Mouse (Mus musculus) heart, adult 2 months (tissue): ENCODE measurements around the gene Duox2. TPM values are rescaled to one million over a fixed set of nuclear protein-coding genes. Genes with fewer than 3 reads are reported as not detected.

Experiments used
- DNase-seq, 2 experiments: peaks; one replicate each; pipeline ENCODE4 v3.0.0; 2021
- H3K27ac ChIP-seq: fragments of 200-600 bp; 2 replicates; pipeline ENCODE4 v1.8.1; 2022
- H3K27me3 ChIP-seq: fragments of 200-500 bp; 2 replicates; pipeline ENCODE4 v1.6.1; 2012; ENCODE audit warnings: mild to moderate bottlenecking, low read length, inconsistent platforms, mixed read lengths; ENCODE audit not compliant: control insufficient read depth, insufficient read depth
- H3K36me3 ChIP-seq: fragments of 200-500 bp; 2 replicates; pipeline ENCODE4 v1.6.1; 2012; ENCODE audit warnings: low read length, inconsistent platforms; ENCODE audit not compliant: control insufficient read depth, insufficient read depth
- H3K4me1 ChIP-seq: fragments of 200-500 bp; 2 replicates; pipeline ENCODE4 v1.6.1; 2011; ENCODE audit warnings: low read length; ENCODE audit not compliant: control insufficient read depth, insufficient read depth
- H3K4me3 ChIP-seq: fragments of 200-600 bp; 2 replicates; pipeline ENCODE4 v1.8.1; 2022
- H3K79me2 ChIP-seq: fragments of 200-500 bp; replicated peaks from 2 replicates; pipeline ENCODE4 v1.6.1; 2012; ENCODE audit warnings: mild to moderate bottlenecking, inconsistent platforms, low read length, moderate library complexity, mixed read lengths; ENCODE audit not compliant: control insufficient read depth, insufficient read depth
- H3K9ac ChIP-seq: fragments of 200-500 bp; 2 replicates; pipeline ENCODE4 v1.6.1; 2012; ENCODE audit warnings: low read depth, mild to moderate bottlenecking, control low read depth, inconsistent platforms, low read length, mixed read lengths
- CTCF ChIP-seq: fragments of 200-600 bp; IDR thresholded peaks from 2 replicates; pipeline ENCODE4 v1.8.1; 2022; ENCODE audit warnings: antibody characterized with exemption, mild to moderate bottlenecking, moderate library complexity
- EP300 ChIP-seq: fragments of 200-500 bp; IDR thresholded peaks from 2 replicates; pipeline ENCODE4 v1.6.1; 2011; ENCODE audit warnings: low read depth, low read length, control low read depth; ENCODE audit not compliant: insufficient read depth
- POLR2A ChIP-seq: fragments of 200-500 bp; IDR thresholded peaks from 2 replicates; pipeline ENCODE4 v1.6.1; 2011; ENCODE audit warnings: mild to moderate bottlenecking, low read depth, low read length, control low read depth; ENCODE audit not compliant: insufficient read depth
- WGBS: fragments of 180-500 bp; shearing (Covaris S2); methylation state at CpG from one replicate; pipeline ENCODE4 v1.1.7; 2018; 5-methylcytosine and 5-hydroxymethylcytosine counted together
- intact Hi-C: fragments of 180-260 bp; cut with DNase I; formaldehyde crosslinking; loops from one replicate; pipeline ENCODE4 v1.15.1; 2025
- polyA plus RNA-seq: library from polyadenylated mRNA; depleted of rRNA; stranded (reverse); fragments of >200 nt; gene quantifications from 2 replicates; pipeline ENCODE4 v1.2.3, GENCODE M21; 2012
- total RNA-seq, 2 experiments: library from RNA; stranded (reverse); gene quantifications; 2 replicates each; pipeline ENCODE4 v1.2.3; 2021

The Duox2 gene
- total and polyA plus RNA-seq, 3 experiments: 0.57 to 0.84 (median 0.61) TPM

- no peak for TF ChIP-seq CTCF
- TF ChIP-seq EP300: no peak
- no peak for TF ChIP-seq POLR2A
- H3K4me1 ChIP-seq: peaks cover 3% of the 10 kb centered on the region
- H3K27me3 ChIP-seq: peaks cover 9% of the 10 kb centered on the region
- intact Hi-C loops: no loop called here
- H3K9ac ChIP-seq: no peak within 1 kb of the TSS
- no peak within 1 kb of the TSS for H3K4me3 ChIP-seq
- no peaks in the 10 kb centered on the region for H3K79me2 ChIP-seq
- DNase-seq: no peak
- WGBS: 85% methylated on average over 7 of the region's 7 CpGs
- no peaks in the 10 kb centered on the region for H3K36me3 ChIP-seq
- H3K27ac ChIP-seq: no peak within 1 kb of the TSS
Measured at GRCm38 (mm10) chr2:122315372-122315771, 17.1 kb upstream of the Duox2 start, which contains the start of gene Duox1. Duox1 (plus strand) TSS chr2:122315672.

- no peak for DNase-seq
- no peak within 1 kb of the TSS for H3K27ac ChIP-seq
- H3K27me3 ChIP-seq: peaks cover 9% of the 10 kb centered on the region
- 7% methylated on average over 23 of the region's 24 CpGs for WGBS
- H3K36me3 ChIP-seq: no peaks in the 10 kb centered on the region
- H3K79me2 ChIP-seq: no peaks in the 10 kb centered on the region
- TF ChIP-seq POLR2A: no peak
- TF ChIP-seq CTCF: no peak
- no peak for TF ChIP-seq EP300
- no peak within 1 kb of the TSS for H3K9ac ChIP-seq
- intact Hi-C loops: no loop called here
- H3K4me3 ChIP-seq: peak within 1 kb of the TSS; percentile 22; the same call in 1 of the 2 replicates
- H3K4me1 ChIP-seq: peaks cover 3% of the 10 kb centered on the region
Measured at GRCm38 (mm10) chr2:122313536-122313935, 15.3 kb upstream of the Duox2 start, which contains the start of gene Duoxa1. Duoxa1 (minus strand) TSS chr2:122313730.

- 6% methylated on average over 27 of the region's 27 CpGs for WGBS
- no peak overlapping the region for H3K27ac ChIP-seq
- intact Hi-C loops: no loop called here
- no peaks in the 10 kb centered on the region for H3K36me3 ChIP-seq
- no peak overlapping the region for H3K9ac ChIP-seq
- peak; percentile 51 to 76 for DNase-seq
- H3K79me2 ChIP-seq: no peaks in the 10 kb centered on the region
- peak; percentile 90 for TF ChIP-seq CTCF
- TF ChIP-seq EP300: no peak
- peak overlapping the region; percentile 2; the same call in 1 of the 2 replicates for H3K4me3 ChIP-seq
- peaks cover 9% of the 10 kb centered on the region for H3K27me3 ChIP-seq
- H3K4me1 ChIP-seq: peaks cover 3% of the 10 kb centered on the region
Measured at GRCm38 (mm10) chr2:122312722-122313417, 14.6 kb upstream of the Duox2 start.

GRCm38 (mm10) chr2:122311561-122311960 is 13.3 kb upstream of the Duox2 start:
- TF ChIP-seq CTCF: no peak
- no peak for TF ChIP-seq POLR2A
- no peak for TF ChIP-seq EP300
- no peak overlapping the region for H3K9ac ChIP-seq
- H3K27ac ChIP-seq: no peak overlapping the region
- H3K4me3 ChIP-seq: no peak overlapping the region
- H3K4me1 ChIP-seq: peaks cover 3% of the 10 kb centered on the region
- H3K27me3 ChIP-seq: peaks cover 7% of the 10 kb centered on the region
- WGBS: 50% methylated on average over 2 of the region's 2 CpGs
- no peaks in the 10 kb centered on the region for H3K36me3 ChIP-seq
- no peaks in the 10 kb centered on the region for H3K79me2 ChIP-seq
- intact Hi-C loops: no loop called here
- no peak for DNase-seq

- Histone ChIP-seq H3K4me3 (no peak overlapping the region), H3K9ac (no peak overlapping the region), H3K36me3 (no peaks in the 10 kb centered on the region), H3K4me1 (peaks cover 3% of the 10 kb centered on the region), H3K27ac (no peak overlapping the region), H3K27me3 (peaks cover 7% of the 10 kb centered on the region), H3K79me2 (no peaks in the 10 kb centered on the region)
- WGBS: 42% methylated on average over 3 of the region's 3 CpGs
- DNase-seq: no peak
- TF ChIP-seq CTCF (peak; percentile 16; the same call in 1 of the 2 replicates), EP300 (no peak)
- intact Hi-C loops: no loop called here
Measured at GRCm38 (mm10) chr2:122309647-122310046, 11.4 kb upstream of the Duox2 start.

- no peak for DNase-seq
- WGBS: 25% methylated on average over 4 of the region's 4 CpGs
- no peak for TF ChIP-seq EP300
- TF ChIP-seq POLR2A: no peak
- no peak for TF ChIP-seq CTCF
- no peak overlapping the region for H3K27ac ChIP-seq
- no peak overlapping the region for H3K9ac ChIP-seq
- intact Hi-C loops: no loop called here
- no peak overlapping the region for H3K4me3 ChIP-seq
- H3K4me1 ChIP-seq: peaks cover under 1% of the 10 kb centered on the region; the same call in 1 of the 2 replicates
- H3K36me3 ChIP-seq: no peaks in the 10 kb centered on the region
- peaks cover 8% of the 10 kb centered on the region for H3K27me3 ChIP-seq
- no peaks in the 10 kb centered on the region for H3K79me2 ChIP-seq
Measured at GRCm38 (mm10) chr2:122306184-122306583, 7.9 kb upstream of the Duox2 start.
